ENCODE assay signal across 8 mouse cellular contexts in genomic region chr3:142282706-142283105, GRCm38 (mm10).
DNase-seq lines count a peak whose midpoint lies in the region; ATAC-seq and TF ChIP-seq lines count a peak whose summit lies in the region.

No protein-coding gene starts in this region.

- peak; percentile 44 to 56 for DNase-seq in heart, adult 2 months
- DNase-seq in gastrocnemius, adult 2 months = peak; percentile 73
- DNase-seq in kidney, adult 11 months = peak; percentile 45
- peak; percentile 59 for DNase-seq in left cerebral cortex, postnatal 4 days
- DNase-seq in midbrain, embryonic 10.5 days (ENCODE audit: low spot score) = peak; percentile 33
- peak; percentile 43 for DNase-seq in skeletal muscle tissue, adult 2 months (ENCODE audit: low read depth, low spot score)

- ATAC-seq in heart, embryonic 11.5 days (replicated peaks; ENCODE audit: insufficient number of reproducible peaks, low FRiP score, low TSS enrichment) = no peak
- ATAC-seq in common myeloid progenitor, adult 5-6 weeks (replicated peaks; ENCODE audit: low read depth, poor library complexity, severe bottlenecking) = peak; percentile 86

- WGBS in heart, adult 2 months = 29% methylated on average over 9 of the region's 9 CpGs
- WGBS in heart, embryonic 11.5 days (ENCODE audit: insufficient replicate concordance) = 48% methylated on average over 9 of the region's 9 CpGs
- WGBS in midbrain, embryonic 10.5 days = 62% methylated on average over 9 of the region's 9 CpGs

- H3K9ac ChIP-seq in heart, adult 2 months (ENCODE audit: low read depth, low read length) = peak overlapping the region; percentile 38; the same call in 1 of the 2 replicates
- H3K9ac ChIP-seq in heart, embryonic 11.5 days (ENCODE audit: low read depth, low read length) = no peak overlapping the region

- no peak overlapping the region for H3K27ac ChIP-seq in heart, adult 2 months
- H3K27ac ChIP-seq in heart, embryonic 11.5 days (ENCODE audit: low read depth, low read length) = no peak overlapping the region
- H3K27ac ChIP-seq in gastrocnemius, adult 2 months = peak overlapping the region; percentile 60; the same call in 1 of the 2 replicates
- no peak overlapping the region for H3K27ac ChIP-seq in midbrain, embryonic 10.5 days (replicated peaks)

- H3K27me3 ChIP-seq in heart, adult 2 months (ENCODE audit: control insufficient read depth, insufficient read depth, low read length) = no peaks in the 10 kb centered on the region
- H3K27me3 ChIP-seq in heart, embryonic 11.5 days (ENCODE audit: control insufficient read depth, insufficient read depth, low read length) = no peaks in the 10 kb centered on the region
- H3K27me3 ChIP-seq in midbrain, embryonic 10.5 days (ENCODE audit: low read depth, poor library complexity, severe bottlenecking) = no peaks in the 10 kb centered on the region

- peaks cover 6% of the 10 kb centered on the region for H3K4me1 ChIP-seq in heart, adult 2 months (ENCODE audit: control insufficient read depth, insufficient read depth, low read length)
- H3K4me1 ChIP-seq in heart, embryonic 11.5 days (ENCODE audit: control insufficient read depth, insufficient read depth, low read length) = peaks cover 15% of the 10 kb centered on the region
- no peaks in the 10 kb centered on the region for H3K4me1 ChIP-seq in midbrain, embryonic 10.5 days

- TF ChIP-seq POLR2A in heart, adult 2 months (IDR thresholded peaks at IDR 0.05; ENCODE audit: insufficient read depth, low read depth, low read length) = no peak

- no peaks in the 10 kb centered on the region for H3K79me2 ChIP-seq in heart, adult 2 months (replicated peaks; ENCODE audit: control insufficient read depth, insufficient read depth, low read length)

- no peaks in the 10 kb centered on the region for H3K9me3 ChIP-seq in heart, embryonic 11.5 days (replicated peaks; ENCODE audit: control insufficient read depth, low read length)
- no peaks in the 10 kb centered on the region for H3K9me3 ChIP-seq in midbrain, embryonic 10.5 days (replicated peaks)

- intact Hi-C loops in heart, adult 2 months (cut with DNase I) = loop anchor here (1.0 kb wide), 1 partner anchor 194 kb away; no protein-coding TSS in a partner anchor
- intact Hi-C loops in gastrocnemius, adult 2 months (cut with DNase I) = loop anchor here (1.0 kb wide), 1 partner anchor 194 kb away; no protein-coding TSS in a partner anchor
- intact Hi-C loops in left cerebral cortex, postnatal 4 days (cut with DNase I) = no loop called here

- H3K4me2 ChIP-seq in heart, embryonic 11.5 days = no peak overlapping the region

- peak; percentile 83 for TF ChIP-seq CTCF in heart, adult 2 months (IDR thresholded peaks at IDR 0.05)
- TF ChIP-seq CTCF in gastrocnemius, adult 2 months (IDR thresholded peaks at IDR 0.05) = peak; percentile 80

- peaks cover 9% of the 10 kb centered on the region for H3K36me3 ChIP-seq in heart, adult 2 months (ENCODE audit: control insufficient read depth, insufficient read depth, low read length)
- H3K36me3 ChIP-seq in heart, embryonic 11.5 days (ENCODE audit: control insufficient read depth, insufficient read depth, low read length) = peaks cover 1% of the 10 kb centered on the region; the same call in 1 of the 2 replicates
- H3K36me3 ChIP-seq in midbrain, embryonic 10.5 days = no peaks in the 10 kb centered on the region

- TF ChIP-seq EP300 in heart, adult 2 months (IDR thresholded peaks at IDR 0.05; ENCODE audit: insufficient read depth, low read depth, low read length) = 0 out of 2 replicates have a peak, but pooled peaks have one; percentile 51

- no peak overlapping the region for H3K4me3 ChIP-seq in heart, adult 2 months
- no peak overlapping the region for H3K4me3 ChIP-seq in heart, embryonic 11.5 days (ENCODE audit: low read depth, low read length)
- peak overlapping the region; percentile 67 for H3K4me3 ChIP-seq in gastrocnemius, adult 2 months
- H3K4me3 ChIP-seq in midbrain, embryonic 10.5 days = no peak overlapping the region
